Mouse (Mus musculus) hindbrain, embryonic 13.5 days (tissue): ENCODE data around the gene Gpatch2l. TPM values are rescaled to one million over a fixed set of nuclear protein-coding genes. Genes with fewer than 3 reads are reported as not detected.

Source experiments
- ATAC-seq: fragments of 200-750 bp; cut with Nextera tagmentation; 2 replicates; pipeline ENCODE4 v1.8.0; 2017; ENCODE audit warnings: moderate TSS enrichment; ENCODE audit not compliant: low FRiP score
- H3K27ac ChIP-seq: fragments of 300-500 bp; sonication (generic); 2 replicates; pipeline ENCODE4 v1.5.1; 2015; ENCODE audit warnings: inconsistent platforms, mild to moderate bottlenecking, moderate library complexity
- H3K27me3 ChIP-seq: fragments of 300-500 bp; sonication (generic); 2 replicates; pipeline ENCODE4 v1.6.1; 2015; ENCODE audit warnings: mild to moderate bottlenecking, inconsistent platforms
- H3K36me3 ChIP-seq: fragments of 300-500 bp; sonication (generic); 2 replicates; pipeline ENCODE4 v1.6.1; 2015; ENCODE audit warnings: mild to moderate bottlenecking, inconsistent platforms
- H3K4me1 ChIP-seq: fragments of 300-500 bp; sonication (generic); replicated peaks from 2 replicates; pipeline ENCODE4 v1.6.1; 2015; ENCODE audit warnings: inconsistent platforms
- H3K4me2 ChIP-seq: fragments of 300-500 bp; sonication (generic); 2 replicates; pipeline ENCODE4 v1.6.1; 2015; ENCODE audit warnings: inconsistent platforms, mild to moderate bottlenecking, moderate library complexity
- H3K4me3 ChIP-seq: fragments of 300-500 bp; sonication (generic); 2 replicates; pipeline ENCODE4 v1.5.1; 2015; ENCODE audit warnings: mild to moderate bottlenecking, inconsistent platforms
- H3K9ac ChIP-seq: fragments of 300-500 bp; sonication (generic); 2 replicates; pipeline ENCODE4 v1.6.1; 2015; ENCODE audit warnings: mild to moderate bottlenecking, inconsistent platforms
- H3K9me3 ChIP-seq: fragments of 300-500 bp; sonication (generic); 2 replicates; pipeline ENCODE4 v1.6.1; 2016; ENCODE audit warnings: inconsistent platforms
- WGBS: fragments of 180-500 bp; shearing (Covaris S2); methylation state at CpG from one replicate; pipeline ENCODE4 v1.1.7; 2015; 5-methylcytosine and 5-hydroxymethylcytosine counted together
- polyA plus RNA-seq: library from polyadenylated mRNA; unstranded; fragments of >200 nt; fragmentation: Nextera tagmentation; extraction: Ambion mirVana; gene quantifications from 2 replicates; pipeline ENCODE4 v1.2.1, GENCODE M21; 2015

The Gpatch2l gene
- polyA plus RNA-seq, 1 experiment from 2014 or later, result 26.2 TPM

- no peaks in the 10 kb centered on the region for H3K36me3 ChIP-seq
- no peaks in the 10 kb centered on the region for H3K9me3 ChIP-seq
- 73% methylated on average over 4 of the region's 4 CpGs for WGBS
- no peak overlapping the region for H3K9ac ChIP-seq
- peaks cover 7% of the 10 kb centered on the region; the same call in 1 of the 2 replicates for H3K27me3 ChIP-seq
- H3K27ac ChIP-seq, result no peak overlapping the region
- no peaks in the 10 kb centered on the region for H3K4me1 ChIP-seq
- no peak overlapping the region for H3K4me2 ChIP-seq
- no peak for ATAC-seq
- no peak overlapping the region for H3K4me3 ChIP-seq
These were observed 7.4 kb upstream of the Gpatch2l start for GRCm38 (mm10) chr12:86234295-86234694.

DNA sequence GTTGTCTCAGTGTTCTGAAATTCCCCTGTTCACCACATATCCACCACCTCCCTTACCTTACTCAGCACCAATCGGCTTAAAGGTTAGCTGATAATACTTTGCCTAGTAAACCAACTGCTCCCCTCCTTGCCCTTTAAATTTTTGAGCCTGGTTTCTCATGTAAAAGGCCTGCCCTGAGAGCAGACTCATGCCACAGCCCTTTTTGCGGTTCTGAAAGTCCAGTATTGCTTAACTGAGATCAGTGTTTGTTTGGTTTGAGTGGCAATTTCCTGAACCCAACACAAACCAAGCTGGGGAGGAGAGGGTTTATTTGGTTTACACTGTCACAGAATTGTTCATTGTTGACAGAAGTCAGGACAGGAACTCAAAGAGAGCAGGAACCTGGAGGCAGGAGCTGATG is 2.9 kb upstream of the Gpatch2l start:
- Histone ChIP-seq H3K27me3 (peaks cover 7% of the 10 kb centered on the region; the same call in 1 of the 2 replicates), H3K4me2 (no peak overlapping the region), H3K9me3 (no peaks in the 10 kb centered on the region), H3K4me1 (peaks cover 16% of the 10 kb centered on the region), H3K36me3 (peaks cover under 1% of the 10 kb centered on the region; the same call in 1 of the 2 replicates), H3K27ac (no peak overlapping the region), H3K9ac (no peak overlapping the region), H3K4me3 (no peak overlapping the region)
- no peak for ATAC-seq
- 85% methylated on average over 2 of the region's 2 CpGs for WGBS

- Histone ChIP-seq H3K9ac (peak overlapping the region; percentile 89), H3K27me3 (peaks cover 6% of the 10 kb centered on the region; the same call in 1 of the 2 replicates), H3K4me2 (peak overlapping the region; percentile 95), H3K4me1 (peaks cover 44% of the 10 kb centered on the region), H3K27ac (no peak overlapping the region), H3K4me3 (peak overlapping the region; percentile 79), H3K9me3 (no peaks in the 10 kb centered on the region), H3K36me3 (peaks cover 17% of the 10 kb centered on the region)
- 31% methylated on average over 7 of the region's 7 CpGs for WGBS
- ATAC-seq, result no peak
These were observed 905 bp downstream of the Gpatch2l start for GRCm38 (mm10) chr12:86242563-86242962.

DNA sequence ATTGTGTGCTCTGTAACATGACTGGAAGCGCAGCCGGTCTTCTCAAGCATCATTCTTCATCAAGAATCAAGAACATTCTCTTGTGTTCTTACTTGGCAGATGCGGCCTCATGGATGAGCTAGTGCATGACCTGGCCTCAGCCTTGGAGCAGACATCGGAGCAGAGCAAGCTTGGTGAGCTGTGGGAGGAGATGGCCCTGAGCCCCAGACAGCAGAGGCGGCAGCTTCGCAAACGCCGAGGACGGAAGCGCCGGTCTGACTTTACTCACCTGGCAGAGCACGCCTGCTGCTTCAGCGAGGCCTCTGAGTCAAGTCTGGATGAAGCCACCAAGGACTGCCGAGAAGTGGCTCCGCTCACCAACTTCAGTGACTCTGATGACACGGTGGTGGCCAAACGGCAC is 2.3 kb downstream of the Gpatch2l start:
- peaks cover 17% of the 10 kb centered on the region for H3K36me3 ChIP-seq
- no peaks in the 10 kb centered on the region for H3K9me3 ChIP-seq
- no peak overlapping the region for H3K4me3 ChIP-seq
- H3K4me2 ChIP-seq, result no peak overlapping the region
- no peaks in the 10 kb centered on the region for H3K27me3 ChIP-seq
- WGBS, result 95% methylated on average over 17 of the region's 17 CpGs
- ATAC-seq, result no peak
- no peak overlapping the region for H3K27ac ChIP-seq
- peaks cover 50% of the 10 kb centered on the region for H3K4me1 ChIP-seq
- 0 out of 2 replicates have a peak overlapping the region, but pooled peaks have one; percentile 24 for H3K9ac ChIP-seq

DNA sequence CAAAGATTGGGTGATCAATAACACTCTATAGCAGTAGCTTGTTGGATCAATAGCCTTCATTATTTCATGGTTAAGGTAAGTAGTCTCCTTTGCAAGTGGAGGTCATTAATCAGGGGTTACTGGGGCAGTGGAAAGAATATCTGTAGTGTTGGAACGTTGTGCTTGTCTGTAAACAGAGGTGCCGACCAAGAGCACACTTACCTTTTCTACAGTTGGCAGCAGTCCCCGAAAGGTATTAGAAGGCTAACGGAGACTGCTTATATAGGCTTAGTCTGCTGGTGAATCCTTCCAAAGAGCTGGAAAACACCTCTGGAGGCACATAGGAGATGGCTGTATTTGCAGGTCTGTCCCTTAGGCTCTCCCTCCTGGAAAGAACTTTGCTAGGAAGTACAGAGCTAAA is 8.5 kb downstream of the Gpatch2l start:
- no peaks in the 10 kb centered on the region for H3K27me3 ChIP-seq
- no peaks in the 10 kb centered on the region for H3K9me3 ChIP-seq
- H3K4me1 ChIP-seq, result peaks cover 26% of the 10 kb centered on the region
- peaks cover 9% of the 10 kb centered on the region for H3K36me3 ChIP-seq
- no peak for ATAC-seq
- no peak overlapping the region for H3K9ac ChIP-seq
- WGBS, result 76% methylated on average over 4 of the region's 4 CpGs
- no peak overlapping the region for H3K4me2 ChIP-seq
- H3K4me3 ChIP-seq, result no peak overlapping the region
- H3K27ac ChIP-seq, result no peak overlapping the region

- H3K4me1 ChIP-seq, result peaks cover 4% of the 10 kb centered on the region
- H3K27ac ChIP-seq, result peak overlapping the region; percentile 67
- H3K4me2 ChIP-seq, result no peak overlapping the region
- H3K27me3 ChIP-seq, result no peaks in the 10 kb centered on the region
- H3K4me3 ChIP-seq, result no peak overlapping the region
- WGBS, result 60% methylated on average over 7 of the region's 7 CpGs
- ATAC-seq, result 0 out of 2 replicates have a peak, but pooled peaks have one; percentile 21
- H3K9ac ChIP-seq, result no peak overlapping the region
- H3K36me3 ChIP-seq, result peaks cover 17% of the 10 kb centered on the region
- no peaks in the 10 kb centered on the region for H3K9me3 ChIP-seq
These were observed 13.3 kb downstream of the Gpatch2l start for GRCm38 (mm10) chr12:86254910-86255309.

DNA sequence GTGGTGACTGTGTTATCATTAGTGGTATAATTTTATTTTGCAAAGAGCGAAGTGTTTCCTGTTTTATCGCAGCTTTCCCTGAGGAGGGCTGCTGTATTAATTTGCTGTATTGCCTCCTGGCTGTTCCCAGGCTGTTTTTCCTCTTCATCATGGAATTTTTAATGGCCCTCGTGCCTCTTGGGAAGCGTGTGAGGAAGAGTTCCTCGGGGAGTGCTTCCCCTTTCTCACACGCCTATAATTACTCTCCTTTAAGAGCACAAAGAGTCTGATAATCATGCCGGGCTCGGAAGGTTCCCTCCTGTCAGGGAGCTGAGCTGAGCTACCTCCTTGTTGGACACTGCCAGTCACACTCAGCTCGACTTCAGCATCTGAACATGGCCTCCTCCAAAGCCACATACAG is 30.0 kb downstream of the Gpatch2l start:
- Histone ChIP-seq H3K27me3 (no peaks in the 10 kb centered on the region), H3K9me3 (no peaks in the 10 kb centered on the region), H3K4me3 (no peak overlapping the region), H3K27ac (peak overlapping the region; percentile 75), H3K36me3 (peaks cover 39% of the 10 kb centered on the region), H3K4me1 (peaks cover 20% of the 10 kb centered on the region), H3K9ac (no peak overlapping the region), H3K4me2 (no peak overlapping the region)
- 45% methylated on average over 9 of the region's 9 CpGs for WGBS
- ATAC-seq, result peak; percentile 21; the same call in 1 of the 2 replicates

- Histone ChIP-seq H3K4me3 (no peak overlapping the region), H3K9me3 (no peaks in the 10 kb centered on the region), H3K4me2 (no peak overlapping the region), H3K36me3 (peaks cover 25% of the 10 kb centered on the region), H3K27me3 (no peaks in the 10 kb centered on the region), H3K27ac (no peak overlapping the region), H3K4me1 (peaks cover 25% of the 10 kb centered on the region), H3K9ac (no peak overlapping the region)
- no peak for ATAC-seq
- WGBS, result 69% methylated on average over 2 of the region's 2 CpGs
These were observed 32.6 kb downstream of the Gpatch2l start for GRCm38 (mm10) chr12:86274246-86274645.

DNA sequence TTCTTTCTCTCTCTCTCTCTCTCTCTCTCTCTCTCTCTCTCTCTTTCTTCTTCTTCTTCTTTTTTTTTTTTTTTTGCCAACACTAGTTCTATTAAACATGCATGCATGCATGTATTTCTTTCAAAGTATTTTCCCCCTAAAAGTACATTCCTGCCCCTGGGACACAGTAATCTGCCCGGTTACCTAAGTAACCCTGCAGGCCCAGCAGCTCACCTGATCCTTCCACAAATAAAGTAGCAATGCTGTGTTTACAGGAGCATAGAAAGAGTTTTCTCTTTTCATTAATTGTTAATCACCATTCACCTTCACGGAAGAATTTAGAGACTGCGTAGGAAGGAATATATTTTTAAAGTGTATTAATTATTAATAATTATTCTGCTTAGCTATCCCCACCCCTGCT is 34.1 kb downstream of the Gpatch2l start:
- peaks cover 25% of the 10 kb centered on the region for H3K4me1 ChIP-seq
- no peaks in the 10 kb centered on the region for H3K27me3 ChIP-seq
- no peak for ATAC-seq
- no peak overlapping the region for H3K9ac ChIP-seq
- 89% methylated on average over 3 of the region's 3 CpGs for WGBS
- H3K9me3 ChIP-seq, result no peaks in the 10 kb centered on the region
- H3K4me2 ChIP-seq, result no peak overlapping the region
- peaks cover 16% of the 10 kb centered on the region for H3K36me3 ChIP-seq
- no peak overlapping the region for H3K4me3 ChIP-seq
- no peak overlapping the region for H3K27ac ChIP-seq

- no peak overlapping the region for H3K4me2 ChIP-seq
- H3K9ac ChIP-seq, result no peak overlapping the region
- H3K4me1 ChIP-seq, result peaks cover 21% of the 10 kb centered on the region
- 68% methylated on average over 2 of the region's 2 CpGs for WGBS
- H3K9me3 ChIP-seq, result no peaks in the 10 kb centered on the region
- ATAC-seq, result no peak
- H3K27me3 ChIP-seq, result no peaks in the 10 kb centered on the region
- no peak overlapping the region for H3K27ac ChIP-seq
- H3K36me3 ChIP-seq, result peaks cover 19% of the 10 kb centered on the region
- no peak overlapping the region for H3K4me3 ChIP-seq
These were observed 34.8 kb downstream of the Gpatch2l start for GRCm38 (mm10) chr12:86276463-86276862.

GRCm38 (mm10) chr12:86276895-86277294 is 35.2 kb downstream of the Gpatch2l start:
- Histone ChIP-seq H3K36me3 (peaks cover 21% of the 10 kb centered on the region), H3K27ac (no peak overlapping the region), H3K9ac (no peak overlapping the region), H3K9me3 (no peaks in the 10 kb centered on the region), H3K4me1 (peaks cover 17% of the 10 kb centered on the region), H3K4me2 (no peak overlapping the region), H3K27me3 (no peaks in the 10 kb centered on the region), H3K4me3 (no peak overlapping the region)
- 45% methylated on average over 5 of the region's 5 CpGs for WGBS
- no peak; the same call in 1 of the 2 replicates for ATAC-seq

GRCm38 (mm10) chr12:86280000-86280399 is 38.3 kb downstream of the Gpatch2l start:
- Histone ChIP-seq H3K27me3 (no peaks in the 10 kb centered on the region), H3K9me3 (no peaks in the 10 kb centered on the region), H3K4me2 (no peak overlapping the region), H3K36me3 (peaks cover 37% of the 10 kb centered on the region), H3K9ac (no peak overlapping the region), H3K4me3 (no peak overlapping the region), H3K27ac (no peak overlapping the region), H3K4me1 (peaks cover 27% of the 10 kb centered on the region)
- 29% methylated on average over 10 of the region's 10 CpGs for WGBS
- ATAC-seq, result peak; percentile 39; the same call in 1 of the 2 replicates

GRCm38 (mm10) chr12:86285704-86286103 is 44.0 kb downstream of the Gpatch2l start:
- 96% methylated on average over 2 of the region's 2 CpGs for WGBS
- no peak overlapping the region for H3K4me2 ChIP-seq
- H3K36me3 ChIP-seq, result peaks cover 62% of the 10 kb centered on the region
- H3K9ac ChIP-seq, result no peak overlapping the region
- no peak for ATAC-seq
- H3K4me3 ChIP-seq, result no peak overlapping the region
- H3K4me1 ChIP-seq, result 0 out of 2 replicates have a peak, but pooled peaks cover 15% of the 10 kb centered on the region
- H3K9me3 ChIP-seq, result no peaks in the 10 kb centered on the region
- no peaks in the 10 kb centered on the region for H3K27me3 ChIP-seq
- no peak overlapping the region for H3K27ac ChIP-seq
